Mouse (Mus musculus) MEL (cell line): ENCODE data around the gene Caprin1.

Experiments
- BHLHE40 ChIP-seq: IDR thresholded peaks from 2 replicates; pipeline ENCODE4 v1.6.1; 2012; ENCODE audit warnings: low read depth, mild to moderate bottlenecking, inconsistent platforms, low read length, improper control_type of control experiment, borderline replicate concordance
- CTCF ChIP-seq, 3 experiments: IDR thresholded peaks in 2 of 3; conservative IDR thresholded peaks in 1 of 3; 2 replicates each; pipeline ENCODE4 v1.5.1; 2011 to 2012; ENCODE audit warnings: low read length in 3 of 3, low read depth in 2 of 3, mild to moderate bottlenecking in 2 of 3, improper control_type of control experiment in 1 of 3, inconsistent platforms in 1 of 3, mixed read lengths in 1 of 3, moderate library complexity in 1 of 3; ENCODE audit not compliant: control insufficient read depth in 1 of 3, insufficient read depth in 1 of 3, poor library complexity in 1 of 3, severe bottlenecking in 1 of 3
- ETS1 ChIP-seq: IDR thresholded peaks from 2 replicates; pipeline ENCODE4 v1.6.1; 2012; ENCODE audit warnings: low read depth, mild to moderate bottlenecking, inconsistent platforms, low read length, improper control_type of control experiment, moderate library complexity
- GATA1 ChIP-seq: IDR thresholded peaks from 2 replicates; pipeline ENCODE4 v1.6.1; 2011; ENCODE audit warnings: low read depth, low read length, improper control_type of control experiment
- HCFC1 ChIP-seq: IDR thresholded peaks from 2 replicates; pipeline ENCODE4 v1.6.1; 2012; ENCODE audit warnings: low read depth, mild to moderate bottlenecking, inconsistent platforms, low read length, improper control_type of control experiment, moderate library complexity
- JUND ChIP-seq: IDR thresholded peaks from 2 replicates; pipeline ENCODE4 v1.6.1; 2011; ENCODE audit warnings: low read depth, mild to moderate bottlenecking, improper control_type of control experiment, low read length
- MAFK ChIP-seq: IDR thresholded peaks from 2 replicates; pipeline ENCODE4 v1.6.1; 2011; ENCODE audit warnings: low read depth, mild to moderate bottlenecking, low read length, improper control_type of control experiment, borderline replicate concordance
- MYC ChIP-seq: IDR thresholded peaks from 2 replicates; pipeline ENCODE4 v1.6.1; 2011; ENCODE audit warnings: low read depth, mild to moderate bottlenecking, low read length, improper control_type of control experiment, moderate library complexity
- POLR2A ChIP-seq, 2 experiments: IDR thresholded peaks; 2 replicates each; pipeline ENCODE4 v1.6.1; 2011 to 2012; ENCODE audit warnings: low read length in 2 of 2, mild to moderate bottlenecking in 2 of 2, control low read depth in 1 of 2, improper control_type of control experiment in 1 of 2, low read depth in 1 of 2, moderate library complexity in 1 of 2; ENCODE audit not compliant: control insufficient read depth in 1 of 2, insufficient read depth in 1 of 2, poor library complexity in 1 of 2
- TAL1 ChIP-seq: IDR thresholded peaks from 2 replicates; pipeline ENCODE4 v1.6.1; 2012; ENCODE audit warnings: mild to moderate bottlenecking, inconsistent platforms, low read length, moderate library complexity, mixed read lengths
- TBP ChIP-seq: IDR thresholded peaks from 2 replicates; pipeline ENCODE4 v1.8.0; 2011; ENCODE audit warnings: low read depth, low read length, improper control_type of control experiment
- TCF12 ChIP-seq: IDR thresholded peaks from 2 replicates; pipeline ENCODE4 v1.6.1; 2014; ENCODE audit warnings: low read depth, mild to moderate bottlenecking, inconsistent platforms, low read length, improper control_type of control experiment, moderate library complexity

DNA sequence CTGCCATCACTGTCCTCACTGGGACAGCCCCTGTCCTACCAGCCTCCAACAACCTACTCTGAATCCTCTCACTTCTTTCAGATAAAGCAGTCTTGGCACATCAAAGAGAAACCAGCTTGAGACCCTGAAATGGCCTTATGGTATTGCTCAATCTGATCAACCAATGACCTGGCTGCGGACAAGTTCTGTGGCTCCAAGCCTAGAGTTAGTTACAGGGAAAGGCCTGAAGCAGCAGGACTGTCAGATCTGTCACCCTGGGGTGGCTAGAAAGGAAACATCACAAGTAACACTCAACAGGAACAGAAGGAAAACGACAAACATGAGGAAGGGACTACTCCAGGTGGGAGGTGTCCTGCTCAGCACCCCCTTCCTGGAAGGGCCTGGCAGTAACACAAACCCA, 72.9 kb downstream of the Caprin1 start:
- TF ChIP-seq MYC, result no peak
- TF ChIP-seq POLR2A (IDR thresholded peaks at IDR 0.05; ENCODE audit: control insufficient read depth in 1 of 2, insufficient read depth in 1 of 2, low read depth in 1 of 2, low read length in 2 of 2, poor library complexity in 1 of 2), result no peak; a peak in 1 of 4 replicates
- no peak for TF ChIP-seq TBP
- TF ChIP-seq GATA1, result no peak
- no peak for TF ChIP-seq CTCF (IDR thresholded peaks at IDR 0.05 in 2 of 3, conservative IDR thresholded peaks at IDR 0.05 in 1 of 3; ENCODE audit: control insufficient read depth in 1 of 3, insufficient read depth in 1 of 3, low read depth in 2 of 3, low read length in 3 of 3, poor library complexity in 1 of 3, severe bottlenecking in 1 of 3)
- no peak for TF ChIP-seq MAFK
- TF ChIP-seq TCF12, result no peak
- no peak for TF ChIP-seq ETS1
- TF ChIP-seq TAL1, result no peak
- TF ChIP-seq BHLHE40, result no peak
- TF ChIP-seq HCFC1, result no peak
- TF ChIP-seq JUND, result no peak
